Mouse (Mus musculus) spleen, adult 2 months (tissue): Measurements from ENCODE around the gene Cad.

Source experiments
- CTCF ChIP-seq: fragments of 200-500 bp; IDR thresholded peaks from 2 replicates; pipeline ENCODE4 v1.5.1; 2011; ENCODE audit warnings: mild to moderate bottlenecking, inconsistent platforms; ENCODE audit not compliant: insufficient read depth, insufficient read length, insufficient replicate concordance; ENCODE audit errors: extremely low read depth
- POLR2A ChIP-seq: fragments of 200-500 bp; IDR thresholded peaks from 2 replicates; pipeline ENCODE4 v1.6.1; 2011; ENCODE audit warnings: low read depth, low read length, inconsistent platforms

- TF ChIP-seq POLR2A (no peak), CTCF (no peak)
Measured at GRCm38 (mm10) chr5:31071059-31071458, 16.5 kb downstream of the Cad start.
